Mouse (Mus musculus): Measurements from ENCODE around the gene Trp53bp1.

GRCm38 (mm10) chr2:121188530-121188929 lies 82.7 kb downstream of the Trp53bp1 start:
- no peak for TF ChIP-seq GATA1 (IDR thresholded peaks at IDR 0.05; ENCODE audit: borderline replicate concordance, low read length)
- no peak for TF ChIP-seq FLI1 (IDR thresholded peaks at IDR 0.05; ENCODE audit: low read length)

Data from megakaryocyte, embryonic 14.5 days (primary cell).